Mouse (Mus musculus) urinary bladder, postnatal 4 days (tissue): Measurements from ENCODE around the gene Gm8356.
"Not testable (repeated sequence)": the region's sequence is repeated elsewhere in the genome, so short reads cannot be mapped to it uniquely, and the experiment has no call there.

ENCODE experiments used
- DNase-seq, 2 experiments: peaks; one replicate each; pipeline ENCODE4 v3.0.0; 2021 to 2022; ENCODE audit warnings: low spot score in 2 of 2

Gene Gm8356

GRCm38 (mm10) chr14:6537190-6537589 is at the start of gene Gm8356:
Gene Gm8356, minus strand, starts transcription at chr14:6537290.
- DNase-seq, result not testable (repeated sequence)

DNA sequence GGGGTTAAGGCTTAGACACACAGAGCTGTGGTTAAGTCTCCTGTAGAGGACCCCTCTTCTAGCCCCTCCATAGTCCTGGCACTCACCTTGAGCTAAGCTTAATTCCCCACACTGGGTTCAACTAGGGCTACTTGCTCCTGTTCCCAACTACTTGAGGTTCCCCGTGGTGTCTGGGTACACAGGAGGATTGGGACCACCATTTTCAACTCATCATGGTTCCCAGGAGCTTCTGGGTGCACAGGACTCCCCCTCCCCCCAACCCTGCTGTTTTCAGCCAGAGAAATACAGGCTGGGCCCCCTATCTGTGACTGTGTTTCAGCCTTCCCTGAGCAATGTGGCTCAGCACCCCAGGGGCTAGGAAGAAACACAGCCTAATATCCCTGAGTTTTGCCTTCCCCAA is 50.8 kb downstream of the Gm8356 start:
- peak in 1 of 2 experiments; percentile 70 for DNase-seq

DNA sequence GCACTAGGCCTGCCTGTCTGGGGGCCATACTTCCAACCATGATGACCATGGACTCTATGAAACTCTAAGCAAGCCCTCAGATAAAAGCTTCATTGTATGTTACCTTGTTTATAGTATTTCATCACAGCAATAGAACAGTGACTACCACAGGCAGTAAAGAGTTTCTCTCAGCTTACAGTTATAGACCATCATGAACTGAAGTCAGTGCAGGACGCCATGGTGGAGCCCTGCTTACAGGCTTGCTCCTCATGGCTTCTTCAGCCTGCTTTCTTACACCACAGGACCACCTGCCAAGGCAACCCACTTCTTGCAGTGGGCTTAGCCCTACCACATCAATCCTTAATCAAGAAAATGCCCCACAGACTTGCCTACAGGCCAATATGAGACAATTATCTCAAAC is 51.5 kb downstream of the Gm8356 start:
- DNase-seq, result not testable (repeated sequence)

DNA sequence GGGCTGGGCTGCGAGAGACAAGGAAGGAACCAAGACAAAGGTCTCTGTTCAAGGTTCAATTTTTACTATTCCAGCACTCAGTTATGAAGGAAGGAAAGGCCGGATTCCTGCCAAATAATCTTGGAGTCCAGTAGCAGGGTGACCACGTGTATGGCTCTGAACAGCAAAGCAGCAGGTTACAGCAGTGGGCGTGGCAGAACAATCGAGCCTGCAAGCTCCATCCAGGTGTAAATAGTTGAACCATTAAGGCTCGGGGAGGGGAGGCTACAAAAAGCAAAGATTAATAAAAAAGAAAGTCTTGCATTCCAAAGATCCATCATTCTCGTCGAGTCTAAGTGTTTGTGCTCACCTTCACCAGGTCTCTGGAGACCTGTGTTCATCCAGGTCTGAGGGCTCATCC is 55.0 kb downstream of the Gm8356 start:
- peak; percentile 34 to 70 for DNase-seq
